Mouse (Mus musculus) cerebellum, adult 11-12 months (tissue): ENCODE measurements around the gene C2cd4a.

Experiments used
- DNase-seq: peaks from one replicate; pipeline ENCODE4 v3.0.0; 2022

Gene C2cd4a

GRCm38 (mm10) chr9:67786311-67786710 is 45.8 kb downstream of the C2cd4a start:
- DNase-seq, result no peak

GRCm38 (mm10) chr9:67783925-67784324 is 48.2 kb downstream of the C2cd4a start:
- DNase-seq, result no peak

GRCm38 (mm10) chr9:67783464-67783863 is 48.7 kb downstream of the C2cd4a start:
- no peak for DNase-seq

DNA sequence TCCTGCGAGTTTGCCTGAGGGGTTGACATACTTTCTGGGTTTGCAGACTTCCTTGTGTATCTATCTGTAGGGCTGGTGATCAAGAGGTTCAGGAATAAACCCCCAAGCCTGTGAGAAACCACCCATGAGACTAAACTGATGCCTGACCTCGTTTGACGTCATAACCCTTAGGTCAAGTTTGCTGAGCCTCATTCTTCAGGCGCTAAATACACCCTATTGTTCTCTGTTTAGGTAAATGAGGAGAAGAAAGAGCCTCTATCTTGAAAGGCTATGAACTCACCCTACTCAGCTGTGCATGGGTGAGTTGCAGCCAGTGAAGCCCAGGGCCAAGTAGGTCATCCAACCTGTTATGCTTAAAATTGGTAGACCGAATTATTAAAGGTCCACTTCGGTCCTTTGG is 49.3 kb downstream of the C2cd4a start:
- no peak for DNase-seq
